ENCODE assay signal across 20 mouse cellular contexts in genomic region chr7:45048923-45049657, GRCm38 (mm10). TPM values are rescaled to one million over a fixed set of nuclear protein-coding genes. Genes with fewer than 3 reads are reported as not detected.
DNase-seq lines count a peak whose midpoint lies in the region; ATAC-seq and TF ChIP-seq lines count a peak whose summit lies in the region.
"Had no signal": no experiment of that assay in that cellular context is flagged by ENCODE, and none has a peak within 500 bp of the region (broad histone marks: within the 10 kb centered on the region; RNA-seq: fewer than 3 reads in every experiment).

No protein-coding gene starts in this region.

- intact Hi-C loops in heart, postnatal 10 days (cut with DNase I): no loop called here
- intact Hi-C loops in gastrocnemius, postnatal 14 days (cut with DNase I; ENCODE audit: low total_unique reads): no loop called here

- H3K9me3 ChIP-seq in forebrain, embryonic 10.5 days: no peaks in the 10 kb centered on the region
- no peaks in the 10 kb centered on the region for H3K9me3 ChIP-seq in forebrain, embryonic 11.5 days (ENCODE audit: control insufficient read depth, low read length)
- no peaks in the 10 kb centered on the region for H3K9me3 ChIP-seq in E14TG2a.4 (ENCODE audit: low read length)
- H3K9me3 ChIP-seq: forebrain, embryonic 12.5 days had no signal

- no peak for TF ChIP-seq CTCF in E14TG2a.4 (conservative IDR thresholded peaks at IDR 0.05; ENCODE audit: low read length)

- no peak overlapping the region for H3K9ac ChIP-seq in forebrain, embryonic 11.5 days (ENCODE audit: low read length)
- H3K9ac ChIP-seq: forebrain, embryonic 12.5 days; liver, postnatal 0 days had no signal

- H3K27me3 ChIP-seq in forebrain, embryonic 10.5 days (ENCODE audit: poor library complexity, severe bottlenecking): no peaks in the 10 kb centered on the region
- no peaks in the 10 kb centered on the region for H3K27me3 ChIP-seq in forebrain, embryonic 11.5 days (ENCODE audit: control insufficient read depth, insufficient read depth, low read length)
- no peaks in the 10 kb centered on the region for H3K27me3 ChIP-seq in E14TG2a.4 (ENCODE audit: insufficient read depth, low read length)
- H3K27me3 ChIP-seq: CH12.LX; forebrain, embryonic 12.5 days had no signal

- H3K36me3 ChIP-seq in forebrain, embryonic 10.5 days (replicated peaks): peaks cover 72% of the 10 kb centered on the region
- peaks cover 53% of the 10 kb centered on the region for H3K36me3 ChIP-seq in forebrain, embryonic 11.5 days (ENCODE audit: control insufficient read depth, insufficient read depth, low read length)
- peaks cover 59% of the 10 kb centered on the region for H3K36me3 ChIP-seq in E14TG2a.4 (ENCODE audit: insufficient read depth, low read length)

- 94% methylated on average over 23 of the region's 23 CpGs for WGBS in forebrain, embryonic 10.5 days
- 93% methylated on average over 23 of the region's 23 CpGs for WGBS in forebrain, embryonic 11.5 days

- H3K4me1 ChIP-seq in forebrain, embryonic 10.5 days: peaks cover 39% of the 10 kb centered on the region
- H3K4me1 ChIP-seq in forebrain, embryonic 11.5 days (replicated peaks; ENCODE audit: control insufficient read depth, insufficient read depth, low read length): peaks cover 7% of the 10 kb centered on the region; the same call in 1 of the 2 replicates
- H3K4me1 ChIP-seq in E14TG2a.4 (replicated peaks; ENCODE audit: low read depth, low read length): peaks cover 75% of the 10 kb centered on the region

- no peak overlapping the region for H3K27ac ChIP-seq in forebrain, embryonic 10.5 days
- H3K27ac ChIP-seq in forebrain, embryonic 11.5 days (ENCODE audit: low read depth, low read length): no peak overlapping the region
- H3K27ac ChIP-seq: forebrain, embryonic 12.5 days; layer of hippocampus, adult 2 months had no signal

- peak overlapping the region; percentile 97; the same call in 1 of the 2 replicates for H3K4me3 ChIP-seq in forebrain, embryonic 10.5 days
- no peak overlapping the region for H3K4me3 ChIP-seq in forebrain, embryonic 11.5 days (ENCODE audit: low read depth, low read length)
- peak overlapping the region; percentile 67 for H3K4me3 ChIP-seq in E14TG2a.4 (replicated peaks; ENCODE audit: low read length)
- H3K4me3 ChIP-seq: layer of hippocampus, adult 2 months had no signal

- no peak for DNase-seq in forebrain, embryonic 10.5 days (ENCODE audit: extremely low spot score, low spot score)
- no peak for DNase-seq in forebrain, embryonic 11.5 days (ENCODE audit: low spot score)
- DNase-seq in heart, postnatal 10 days: peak; percentile 58 to 62
- DNase-seq in heart, adult 8-10 months (ENCODE audit: low spot score): no peak
- peak; percentile 70 for DNase-seq in gastrocnemius, postnatal 14 days
- no peak for DNase-seq in thymus, postnatal 25 days
- DNase-seq in adrenal gland, postnatal 10 days: no peak
- DNase-seq: adrenal gland, adult 2 months; kidney, adult 18-20 months; kidney, postnatal 10 days; layer of hippocampus, postnatal 36 days; liver, postnatal 0 days; lung, postnatal 10 days; right cerebral cortex, postnatal 25 days; thymus, adult 2 months had no signal

- H3K4me2 ChIP-seq in forebrain, embryonic 11.5 days (ENCODE audit: low read depth, low read length, severe bottlenecking): no peak overlapping the region
- H3K4me2 ChIP-seq: forebrain, embryonic 12.5 days had no signal

- no peak for ATAC-seq in forebrain, embryonic 11.5 days (replicated peaks; ENCODE audit: low FRiP score)
- ATAC-seq: liver, postnatal 0 days; midbrain, embryonic 16.5 days had no signal

RNA-seq across cellular contexts. Expression of gene Prr12, which starts 3.6 kb away (rescaled TPM):
- 11.9 and 12.7 TPM in 2 replicates for polyA plus RNA-seq in forebrain, embryonic 10.5 days (2016; fragmentation: Nextera tagmentation; extraction: Ambion mirVana)
- 16.1 and 19.2 TPM in 2 replicates for polyA plus RNA-seq in forebrain, embryonic 11.5 days (2014; fragmentation: Nextera tagmentation; extraction: Ambion mirVana)
- total RNA-seq in heart, postnatal 10 days (2021): 10 to 100 TPM; 28.8 to 35.7 TPM
- total RNA-seq in heart, adult 8-10 months (2022): 10 to 100 TPM; 22.4 to 26.3 (median 24.9) TPM
- 10 to 100 TPM; 17.9 to 29.6 TPM for total RNA-seq in gastrocnemius, postnatal 14 days (2021)
- 10 to 100 TPM; 36.9 to 51.9 TPM for total RNA-seq in adrenal gland, postnatal 10 days (2021)

RNA-seq across cellular contexts. Expression of gene Nosip, which starts 13.1 kb away (rescaled TPM):
- polyA plus RNA-seq in forebrain, embryonic 10.5 days (2016; fragmentation: Nextera tagmentation; extraction: Ambion mirVana): 61.2 and 67.6 TPM in 2 replicates
- 52.6 and 64.0 TPM in 2 replicates for polyA plus RNA-seq in forebrain, embryonic 11.5 days (2014; fragmentation: Nextera tagmentation; extraction: Ambion mirVana)
- 10 to 100 TPM; 33.9 to 35.9 TPM for total RNA-seq in heart, postnatal 10 days (2021)
- 10 to 100 TPM; 30.6 to 33.8 (median 32.7) TPM for total RNA-seq in heart, adult 8-10 months (2022)
- 10 to 100 TPM; 34.3 to 35.2 TPM for total RNA-seq in gastrocnemius, postnatal 14 days (2021)
- total RNA-seq in adrenal gland, postnatal 10 days (2021): 10 to 100 TPM; 39.7 to 45.9 TPM

RNA-seq across cellular contexts. Expression of gene Prrg2, which starts 13.4 kb away (rescaled TPM):
- polyA plus RNA-seq in forebrain, embryonic 10.5 days (2016; fragmentation: Nextera tagmentation; extraction: Ambion mirVana): 16.5 and 17.7 TPM in 2 replicates
- polyA plus RNA-seq in forebrain, embryonic 11.5 days (2014; fragmentation: Nextera tagmentation; extraction: Ambion mirVana): 14.2 and 18.4 TPM in 2 replicates
- 10 to 100 TPM; 10.9 to 11.3 TPM for total RNA-seq in heart, postnatal 10 days (2021)
- 1 to 10 TPM; 5.6 to 7.8 (median 6.7) TPM for total RNA-seq in heart, adult 8-10 months (2022)
- 1 to 10 TPM; 7.2 to 7.6 TPM for total RNA-seq in gastrocnemius, postnatal 14 days (2021)
- 10 to 100 TPM; 18.5 to 20.0 TPM for total RNA-seq in adrenal gland, postnatal 10 days (2021)

RNA-seq across cellular contexts. Expression of gene Rras, which starts 31.3 kb away (rescaled TPM):
- 15.0 and 16.8 TPM in 2 replicates for polyA plus RNA-seq in forebrain, embryonic 10.5 days (2016; fragmentation: Nextera tagmentation; extraction: Ambion mirVana)
- 15.5 and 16.6 TPM in 2 replicates for polyA plus RNA-seq in forebrain, embryonic 11.5 days (2014; fragmentation: Nextera tagmentation; extraction: Ambion mirVana)
- 10 to 100 TPM; 71.6 to 75.7 TPM for total RNA-seq in heart, postnatal 10 days (2021)
- 10 to 100 TPM; 40.2 to 49.8 (median 44.1) TPM for total RNA-seq in heart, adult 8-10 months (2022)
- total RNA-seq in gastrocnemius, postnatal 14 days (2021): 10 to 100 TPM; 43.1 to 53.1 TPM
- 10 to 100 TPM; 57.6 to 60.2 TPM for total RNA-seq in adrenal gland, postnatal 10 days (2021)

RNA-seq across cellular contexts. Expression of gene Scaf1, which starts 32.9 kb away (rescaled TPM):
- 39.9 and 41.0 TPM in 2 replicates for polyA plus RNA-seq in forebrain, embryonic 10.5 days (2016; fragmentation: Nextera tagmentation; extraction: Ambion mirVana)
- polyA plus RNA-seq in forebrain, embryonic 11.5 days (2014; fragmentation: Nextera tagmentation; extraction: Ambion mirVana): 59.9 and 60.2 TPM in 2 replicates
- 10 to 100 TPM; 68.5 to 70.1 TPM for total RNA-seq in heart, postnatal 10 days (2021)
- 10 to 100 TPM; 46.8 to 56.2 (median 49.7) TPM for total RNA-seq in heart, adult 8-10 months (2022)
- total RNA-seq in gastrocnemius, postnatal 14 days (2021): 10 to 100 TPM; 35.6 to 40.1 TPM
- total RNA-seq in adrenal gland, postnatal 10 days (2021): 10 to 100 TPM; 69.6 to 81.1 TPM

Comparison
In these comparisons a context has a peak if more than half of its experiments do, and no peak if none do; other contexts are left out.
1. DNase-seq: peak in heart, postnatal 10 days (2 of 2) and gastrocnemius, postnatal 14 days (single experiment); none in forebrain, embryonic 10.5 days (single experiment), forebrain, embryonic 11.5 days (single experiment), heart, adult 8-10 months (single experiment), thymus, postnatal 25 days (single experiment) and adrenal gland, postnatal 10 days (single experiment).